Mouse (Mus musculus) hindbrain, postnatal 0 days (tissue): ENCODE data around the gene Crp. TPM values are rescaled to one million over a fixed set of nuclear protein-coding genes. Genes with fewer than 3 reads are reported as not detected.

ENCODE experiments used
- ATAC-seq: fragments of 200-750 bp; cut with Nextera tagmentation; 2 replicates; pipeline ENCODE4 v1.8.0; 2017; ENCODE audit warnings: mild to moderate bottlenecking, moderate TSS enrichment, moderate library complexity
- DNase-seq: peaks from one replicate; pipeline ENCODE4 v3.0.0-alpha.2; 2015; ENCODE audit warnings: low spot score
- H3K27ac ChIP-seq: fragments of 300-500 bp; sonication (generic); 2 replicates; pipeline ENCODE4 v1.5.1; 2014; ENCODE audit warnings: mild to moderate bottlenecking
- H3K27me3 ChIP-seq: fragments of 300-500 bp; sonication (generic); 2 replicates; pipeline ENCODE4 v1.6.1; 2014; ENCODE audit warnings: low read length, mixed read lengths; ENCODE audit not compliant: insufficient read depth
- H3K36me3 ChIP-seq: fragments of 300-500 bp; sonication (generic); 2 replicates; pipeline ENCODE4 v1.6.1; 2014; ENCODE audit warnings: low read length, mixed read lengths; ENCODE audit not compliant: insufficient read depth
- H3K4me1 ChIP-seq: fragments of 300-500 bp; sonication (generic); 2 replicates; pipeline ENCODE4 v1.6.1; 2014; ENCODE audit warnings: antibody characterized with exemption, low read length, mixed read lengths; ENCODE audit not compliant: insufficient read depth
- H3K4me2 ChIP-seq: fragments of 300-500 bp; sonication (generic); 2 replicates; pipeline ENCODE4 v1.6.1; 2014; ENCODE audit warnings: low read depth, mild to moderate bottlenecking, low read length, moderate library complexity, mixed read lengths
- H3K4me3 ChIP-seq: fragments of 300-500 bp; sonication (generic); 2 replicates; pipeline ENCODE4 v1.5.1; 2014; ENCODE audit warnings: low read length
- H3K9ac ChIP-seq: fragments of 300-500 bp; sonication (generic); replicated peaks from 2 replicates; pipeline ENCODE4 v1.6.1; 2014; ENCODE audit warnings: mild to moderate bottlenecking, low read length, moderate library complexity, mixed read lengths
- H3K9me3 ChIP-seq: fragments of 300-500 bp; sonication (generic); 2 replicates; pipeline ENCODE4 v1.6.1; 2016; ENCODE audit warnings: low read length, mixed read lengths
- CTCF ChIP-seq: IDR thresholded peaks from 2 replicates; pipeline ENCODE4 v1.5.1; 2016; ENCODE audit warnings: antibody characterized with exemption, control low read depth, low read depth
- WGBS: fragments of 180-500 bp; shearing (Covaris S2); extraction: QIAGEN DNeasy Blood & Tissue Kit; methylation state at CpG from one replicate; pipeline ENCODE4 v1.1.7; 2014; 5-methylcytosine and 5-hydroxymethylcytosine counted together
- polyA plus RNA-seq: library from polyadenylated mRNA; unstranded; fragments of >200 nt; fragmentation: Nextera tagmentation; extraction: Ambion mirVana; gene quantifications from 2 replicates; pipeline ENCODE4 v1.2.1, GENCODE M21; 2015
- total RNA-seq: library from RNA; depleted of rRNA; stranded (reverse); fragments of >200 nt; gene quantifications from 2 replicates; pipeline ENCODE4 v1.2.3, GENCODE M21; 2014

The Crp gene
- total and polyA plus RNA-seq, 2 experiments from 2014 or later, result 0.14 TPM; not detected in 1

DNA sequence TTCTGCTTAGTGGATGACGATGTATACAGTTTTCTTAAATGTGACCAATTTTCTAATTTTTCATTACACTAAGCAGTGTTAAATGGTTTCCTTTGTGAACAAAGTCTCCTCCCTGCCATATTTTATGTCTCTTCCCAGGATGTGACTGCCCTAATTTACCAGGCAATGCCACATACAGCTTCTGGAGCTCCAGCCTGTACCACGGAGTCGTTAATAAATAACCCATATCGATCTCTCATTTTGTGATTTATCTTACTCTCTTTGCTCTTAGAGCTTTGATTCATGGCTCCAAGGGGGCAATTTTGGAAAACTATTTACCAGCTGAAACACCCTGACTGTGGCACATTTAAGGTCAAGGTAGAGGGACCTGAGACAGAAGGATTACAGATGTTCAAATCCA lies 8.4 kb downstream of the Crp start:
- H3K27ac ChIP-seq, result no peak overlapping the region
- no peaks in the 10 kb centered on the region for H3K4me1 ChIP-seq
- H3K9me3 ChIP-seq, result no peaks in the 10 kb centered on the region
- H3K4me3 ChIP-seq, result no peak overlapping the region
- ATAC-seq (no peak), DNase-seq (no peak)
- no peaks in the 10 kb centered on the region for H3K27me3 ChIP-seq
- H3K9ac ChIP-seq, result no peak overlapping the region
- no peak overlapping the region for H3K4me2 ChIP-seq
- no peak for TF ChIP-seq CTCF
- WGBS, result 82% methylated on average over 4 of the region's 4 CpGs
- no peaks in the 10 kb centered on the region for H3K36me3 ChIP-seq

DNA sequence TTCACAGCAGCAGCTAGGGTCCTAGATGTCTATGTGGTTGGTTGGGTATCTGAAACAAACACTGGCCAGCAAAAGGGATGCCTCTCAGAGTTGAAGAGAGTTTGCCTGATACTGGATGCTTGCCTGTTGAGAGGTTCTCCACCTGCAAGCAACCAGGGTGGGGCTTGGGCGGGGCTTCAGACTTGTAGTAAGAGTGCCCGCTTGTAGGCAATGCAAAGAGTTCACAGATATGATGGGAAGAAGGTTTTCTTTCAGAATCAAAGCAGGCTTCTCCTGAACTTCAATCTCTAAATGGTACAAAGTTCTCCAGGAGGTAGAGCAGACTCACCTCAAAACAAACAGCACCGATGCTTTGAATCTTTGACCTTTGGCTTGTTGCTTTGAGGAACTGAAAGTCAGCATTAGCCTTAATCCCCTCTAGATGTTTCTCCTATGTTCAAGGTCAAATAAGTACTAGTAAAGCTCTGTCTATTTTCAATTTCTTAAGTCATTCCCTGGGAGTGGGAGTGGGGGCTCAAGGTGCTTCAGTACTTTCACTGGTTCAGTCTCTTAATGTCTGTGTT lies 12.0 kb downstream of the Crp start:
- 94% methylated on average over 3 of the region's 3 CpGs for WGBS
- no peak for DNase-seq
- no peaks in the 10 kb centered on the region for H3K36me3 ChIP-seq
- no peak overlapping the region for H3K27ac ChIP-seq
- H3K4me2 ChIP-seq, result no peak overlapping the region
- no peaks in the 10 kb centered on the region for H3K9me3 ChIP-seq
- H3K27me3 ChIP-seq, result no peaks in the 10 kb centered on the region
- H3K9ac ChIP-seq, result no peak overlapping the region
- H3K4me1 ChIP-seq, result no peaks in the 10 kb centered on the region
- H3K4me3 ChIP-seq, result no peak overlapping the region
- TF ChIP-seq CTCF, result no peak
- no peak for ATAC-seq

DNA sequence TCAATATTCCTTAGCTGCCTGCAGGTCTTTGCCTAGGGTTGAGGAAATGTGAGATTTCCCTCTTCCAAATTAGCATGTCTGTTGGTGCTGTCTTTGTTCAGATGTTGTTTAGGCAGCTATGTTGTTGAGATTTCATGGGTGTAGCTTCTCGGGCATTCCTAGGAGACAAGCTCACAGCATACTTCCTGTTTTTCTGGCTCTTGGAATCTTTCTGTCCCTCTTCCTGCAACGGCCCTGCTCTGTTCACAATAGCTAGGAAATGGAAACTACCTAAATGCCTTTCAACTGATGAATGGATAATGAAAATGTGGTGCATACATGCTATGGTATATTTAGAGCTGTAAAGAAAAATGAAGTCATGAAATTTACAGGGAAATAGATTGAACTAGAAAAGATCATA lies 13.5 kb downstream of the Crp start:
- no peak for ATAC-seq
- no peaks in the 10 kb centered on the region for H3K9me3 ChIP-seq

DNA sequence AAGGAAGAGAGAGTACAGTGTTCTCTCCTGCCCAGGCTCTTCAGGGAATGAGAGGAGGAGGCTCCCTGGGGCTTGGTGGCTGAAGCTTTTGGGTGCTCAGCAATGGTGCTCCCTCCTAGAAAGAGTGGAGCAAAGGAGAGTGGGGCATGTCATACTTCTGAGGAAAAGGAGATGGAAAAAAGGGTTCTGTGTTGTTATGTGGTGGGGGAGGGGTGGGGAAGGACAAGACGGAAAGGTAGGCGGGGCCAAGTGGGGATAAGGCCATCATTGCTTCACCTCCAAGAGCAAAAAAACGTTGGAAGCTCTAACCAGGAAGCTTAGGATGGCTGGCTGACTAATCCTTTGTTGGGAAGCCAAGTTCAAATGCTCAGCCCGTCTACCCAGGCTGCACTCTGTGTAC lies 14.1 kb downstream of the Crp start:
- Histone ChIP-seq H3K9me3 (no peaks in the 10 kb centered on the region), H3K9ac (no peak overlapping the region), H3K4me3 (no peak overlapping the region), H3K4me2 (no peak overlapping the region), H3K36me3 (no peaks in the 10 kb centered on the region), H3K27ac (no peak overlapping the region), H3K27me3 (no peaks in the 10 kb centered on the region), H3K4me1 (no peaks in the 10 kb centered on the region)
- no peak for TF ChIP-seq CTCF
- no peak for ATAC-seq
- DNase-seq, result no peak
- 69% methylated on average over 4 of the region's 4 CpGs for WGBS

More for the DNA sequence above, 13.5 kb downstream of the Crp start:
- 71% methylated on average over 2 of the region's 2 CpGs for WGBS
- H3K27ac ChIP-seq, result no peak overlapping the region
- H3K4me1 ChIP-seq, result no peaks in the 10 kb centered on the region
- DNase-seq, result no peak
- no peak for TF ChIP-seq CTCF
- H3K27me3 ChIP-seq, result no peaks in the 10 kb centered on the region
- H3K4me2 ChIP-seq, result no peak overlapping the region
- H3K9ac ChIP-seq, result no peak overlapping the region
- no peaks in the 10 kb centered on the region for H3K36me3 ChIP-seq
- no peak overlapping the region for H3K4me3 ChIP-seq

DNA sequence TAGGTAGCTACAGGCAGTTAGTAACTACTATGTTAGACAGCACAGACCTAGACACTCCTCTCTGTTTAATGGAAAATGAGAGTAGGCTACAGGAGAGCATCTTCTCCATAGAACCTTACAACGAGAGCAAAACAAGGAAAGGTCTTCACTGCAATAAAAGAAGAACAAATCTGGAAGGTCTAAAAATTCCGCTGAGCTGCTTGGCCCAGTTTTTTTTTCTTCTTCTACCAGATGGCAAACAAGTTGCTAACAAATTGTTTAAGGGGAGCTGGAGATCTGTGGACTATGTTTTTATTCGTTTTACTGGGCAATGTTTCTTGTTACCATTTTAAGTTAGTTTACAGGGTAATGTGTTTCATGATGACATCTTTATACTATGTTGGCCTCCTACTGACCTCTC lies 53.4 kb downstream of the Crp start:
- Histone ChIP-seq H3K9ac (no peak overlapping the region), H3K4me1 (no peaks in the 10 kb centered on the region), H3K27me3 (no peaks in the 10 kb centered on the region), H3K27ac (no peak overlapping the region), H3K36me3 (no peaks in the 10 kb centered on the region), H3K4me2 (no peak overlapping the region), H3K4me3 (no peak overlapping the region), H3K9me3 (no peaks in the 10 kb centered on the region)
- WGBS, result 80% methylated on average over 3 of the region's 3 CpGs
- no peak for TF ChIP-seq CTCF
- DNase-seq (no peak), ATAC-seq (no peak)

DNA sequence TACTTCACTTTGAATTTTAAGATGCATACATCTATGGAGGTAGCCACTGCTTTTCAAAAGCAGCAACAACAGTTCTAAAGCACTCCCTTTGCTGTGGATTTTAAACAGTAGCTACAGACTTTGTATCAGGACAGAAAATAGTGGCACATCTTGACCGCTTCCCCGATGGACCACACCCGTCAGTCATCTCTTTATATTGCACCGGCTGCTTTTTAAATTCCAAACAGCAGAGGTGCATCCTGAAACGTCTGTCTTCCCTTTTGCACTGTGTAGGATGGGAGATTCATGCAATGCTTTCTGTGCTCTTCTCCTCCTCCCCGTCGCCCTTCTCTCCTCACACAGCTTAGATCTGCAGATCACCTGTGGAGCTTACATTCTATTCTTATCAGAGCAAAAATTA lies 57.3 kb downstream of the Crp start:
- no peak overlapping the region for H3K27ac ChIP-seq
- ATAC-seq (no peak), DNase-seq (no peak)
- H3K4me2 ChIP-seq, result no peak overlapping the region
- WGBS, result 77% methylated on average over 7 of the region's 7 CpGs
- no peaks in the 10 kb centered on the region for H3K36me3 ChIP-seq
- no peak overlapping the region for H3K4me3 ChIP-seq
- H3K9ac ChIP-seq, result no peak overlapping the region
- TF ChIP-seq CTCF, result no peak
- no peaks in the 10 kb centered on the region for H3K27me3 ChIP-seq
- no peaks in the 10 kb centered on the region for H3K4me1 ChIP-seq
- no peaks in the 10 kb centered on the region for H3K9me3 ChIP-seq

DNA sequence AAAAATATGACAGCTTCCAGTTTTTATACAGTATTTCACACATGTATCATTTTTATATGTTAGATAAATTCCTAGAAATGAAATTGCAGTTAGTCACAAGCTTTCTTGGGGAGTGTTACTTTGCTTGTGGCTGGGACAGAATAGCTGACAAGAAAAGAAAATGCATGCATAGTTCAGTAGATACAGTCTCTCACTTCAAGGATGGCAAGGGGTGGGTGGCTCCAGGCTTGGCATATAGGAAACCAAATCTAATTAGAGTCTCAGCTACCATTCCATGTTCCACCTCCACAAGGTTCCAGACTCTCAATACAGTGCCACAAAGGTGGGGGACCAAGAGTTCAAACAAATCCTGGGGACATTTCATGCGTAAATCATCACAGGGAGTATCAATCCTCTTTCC lies 61.7 kb downstream of the Crp start:
- Histone ChIP-seq H3K4me1 (no peaks in the 10 kb centered on the region), H3K9me3 (no peaks in the 10 kb centered on the region), H3K9ac (no peak overlapping the region), H3K27me3 (no peaks in the 10 kb centered on the region), H3K27ac (no peak overlapping the region), H3K4me2 (no peak overlapping the region), H3K36me3 (no peaks in the 10 kb centered on the region), H3K4me3 (no peak overlapping the region)
- DNase-seq (no peak), ATAC-seq (no peak)
- no peak for TF ChIP-seq CTCF
- 71% methylated on average over 1 of the region's 1 CpGs for WGBS
